Comparison of ENCODE assay signal across 8 mouse cellular contexts in genomic region chr4:137719378-137720077, GRCm38 (mm10). TPM values are rescaled to one million over a fixed set of nuclear protein-coding genes. Genes with fewer than 3 reads are reported as not detected.
A peak's percentile ranks its signal among the peaks of the same experiment; 100 is the strongest.
DNase-seq lines count a peak whose midpoint lies in the region; ATAC-seq and TF ChIP-seq lines count a peak whose summit lies in the region.

No protein-coding gene starts in this region.

- H3K9ac ChIP-seq in heart, embryonic 13.5 days, result peak overlapping the region; percentile 38; the same call in 1 of the 2 replicates
- no peak overlapping the region for H3K9ac ChIP-seq in heart, adult 2 months (ENCODE audit: low read depth, low read length)
- H3K9ac ChIP-seq in hindbrain, embryonic 14.5 days, result peak overlapping the region; percentile 49; the same call in 1 of the 2 replicates
- H3K9ac ChIP-seq in neural tube, embryonic 13.5 days, result peak overlapping the region; percentile 59

- no peaks in the 10 kb centered on the region for H3K9me3 ChIP-seq in heart, embryonic 13.5 days
- H3K9me3 ChIP-seq in hindbrain, embryonic 14.5 days (ENCODE audit: control insufficient read depth, low read length), result no peaks in the 10 kb centered on the region
- no peaks in the 10 kb centered on the region for H3K9me3 ChIP-seq in neural tube, embryonic 13.5 days

- H3K27me3 ChIP-seq in heart, embryonic 13.5 days (replicated peaks), result peaks cover 91% of the 10 kb centered on the region
- no peaks in the 10 kb centered on the region for H3K27me3 ChIP-seq in heart, adult 2 months (ENCODE audit: control insufficient read depth, insufficient read depth, low read length)
- H3K27me3 ChIP-seq in hindbrain, embryonic 14.5 days (ENCODE audit: control insufficient read depth, insufficient read depth, low read length), result no peaks in the 10 kb centered on the region
- H3K27me3 ChIP-seq in neural tube, embryonic 13.5 days, result peaks cover 15% of the 10 kb centered on the region

- no peak for DNase-seq in heart, adult 2 months
- peak; percentile 66 for DNase-seq in embryo, embryonic 11 days
- DNase-seq in hindbrain, embryonic 14.5 days (ENCODE audit: low spot score), result no peak
- no peak for DNase-seq in ovary, postnatal 14 days (ENCODE audit: low spot score)
- DNase-seq in cerebellum, adult 9-10 months, result no peak
- DNase-seq in MN1 (ENCODE audit: low spot score), result no peak

- no peak overlapping the region for H3K4me3 ChIP-seq in heart, embryonic 13.5 days
- no peak overlapping the region for H3K4me3 ChIP-seq in heart, adult 2 months
- no peak overlapping the region for H3K4me3 ChIP-seq in hindbrain, embryonic 14.5 days (replicated peaks; ENCODE audit: low read length)
- no peak overlapping the region for H3K4me3 ChIP-seq in neural tube, embryonic 13.5 days

- intact Hi-C loops in heart, adult 2 months (cut with DNase I), result no loop called here

- no peak for TF ChIP-seq EP300 in heart, adult 2 months (IDR thresholded peaks at IDR 0.05; ENCODE audit: insufficient read depth, low read depth, low read length)

- no peaks in the 10 kb centered on the region for H3K36me3 ChIP-seq in heart, embryonic 13.5 days
- H3K36me3 ChIP-seq in heart, adult 2 months (ENCODE audit: control insufficient read depth, insufficient read depth, low read length), result no peaks in the 10 kb centered on the region
- 0 out of 2 replicates have a peak, but pooled peaks cover 9% of the 10 kb centered on the region for H3K36me3 ChIP-seq in hindbrain, embryonic 14.5 days (replicated peaks; ENCODE audit: control insufficient read depth, insufficient read depth)
- no peaks in the 10 kb centered on the region for H3K36me3 ChIP-seq in neural tube, embryonic 13.5 days

- peak overlapping the region; percentile 32; the same call in 1 of the 2 replicates for H3K4me2 ChIP-seq in heart, embryonic 13.5 days
- no peak overlapping the region for H3K4me2 ChIP-seq in hindbrain, embryonic 14.5 days (replicated peaks)
- H3K4me2 ChIP-seq in neural tube, embryonic 13.5 days, result no peak overlapping the region

- ATAC-seq in heart, embryonic 13.5 days (ENCODE audit: extremely low read depth, insufficient number of reproducible peaks, low FRiP score, low TSS enrichment), result no peak
- peak; percentile 26; the same call in 1 of the 2 replicates for ATAC-seq in hindbrain, embryonic 14.5 days (ENCODE audit: low FRiP score)
- no peak for ATAC-seq in neural tube, embryonic 13.5 days (ENCODE audit: low read depth)

- no peaks in the 10 kb centered on the region for H3K79me2 ChIP-seq in heart, adult 2 months (replicated peaks; ENCODE audit: control insufficient read depth, insufficient read depth, low read length)

- TF ChIP-seq CTCF in heart, adult 2 months (IDR thresholded peaks at IDR 0.05), result no peak

- WGBS in heart, embryonic 13.5 days, result 25% methylated on average over 15 of the region's 15 CpGs
- WGBS in heart, adult 2 months, result 25% methylated on average over 15 of the region's 15 CpGs
- WGBS in hindbrain, embryonic 14.5 days, result 21% methylated on average over 15 of the region's 15 CpGs
- 28% methylated on average over 15 of the region's 15 CpGs for WGBS in neural tube, embryonic 13.5 days

- no peak for TF ChIP-seq POLR2A in heart, adult 2 months (IDR thresholded peaks at IDR 0.05; ENCODE audit: insufficient read depth, low read depth, low read length)

- peaks cover 22% of the 10 kb centered on the region for H3K4me1 ChIP-seq in heart, embryonic 13.5 days
- no peaks in the 10 kb centered on the region for H3K4me1 ChIP-seq in heart, adult 2 months (ENCODE audit: control insufficient read depth, insufficient read depth, low read length)
- peaks cover 12% of the 10 kb centered on the region for H3K4me1 ChIP-seq in hindbrain, embryonic 14.5 days (replicated peaks; ENCODE audit: control insufficient read depth, insufficient read depth, low read length)
- H3K4me1 ChIP-seq in neural tube, embryonic 13.5 days (replicated peaks), result peaks cover 31% of the 10 kb centered on the region

- no peak overlapping the region for H3K27ac ChIP-seq in heart, embryonic 13.5 days (replicated peaks)
- no peak overlapping the region for H3K27ac ChIP-seq in heart, adult 2 months
- H3K27ac ChIP-seq in hindbrain, embryonic 14.5 days, result peak overlapping the region; percentile 75
- H3K27ac ChIP-seq in neural tube, embryonic 13.5 days (replicated peaks), result peak overlapping the region; percentile 57

RNA-seq across cellular contexts. Expression of gene Rap1gap, which starts 55.0 kb away (rescaled TPM):
- polyA plus RNA-seq in heart, embryonic 13.5 days (2015; fragmentation: Nextera tagmentation; extraction: Ambion mirVana), result 5.1 and 6.1 TPM in 2 replicates
- 10 to 100 TPM; 14.7 to 15.6 TPM for total RNA-seq in heart, adult 2 months (2021)
- 33.6 and 35.9 TPM in 2 replicates for polyA plus RNA-seq in heart, adult 2 months (2012; rRNA removed)
- 80.7 and 83.9 TPM in 2 replicates for polyA plus RNA-seq in hindbrain, embryonic 14.5 days (2014; fragmentation: Nextera tagmentation; extraction: Ambion mirVana)
- polyA plus RNA-seq in neural tube, embryonic 13.5 days (2015; fragmentation: Nextera tagmentation; extraction: Ambion mirVana), result 39.5 and 51.2 TPM in 2 replicates

Comparison
In these comparisons a context has a peak if more than half of its experiments do, and no peak if none do; other contexts are left out.
1. H3K27ac ChIP-seq: peak in hindbrain, embryonic 14.5 days (single experiment) and neural tube, embryonic 13.5 days (single experiment); none in heart, embryonic 13.5 days (single experiment) and heart, adult 2 months (single experiment).